Mouse (Mus musculus) natural killer cell, adult 2 months (primary cell): ENCODE measurements around the gene Pemt.
"Not testable (repeated sequence)": the region's sequence is repeated elsewhere in the genome, so short reads cannot be mapped to it uniquely, and the experiment has no call there.

Source experiments
- DNase-seq, 2 experiments: peaks; one replicate each; pipeline ENCODE4 v3.0.0; 2022; ENCODE audit warnings: low spot score in 2 of 2

The Pemt gene

GRCm38 (mm10) chr11:59948401-59948767, 97.9 kb downstream of the Pemt start:
- no peak for DNase-seq

DNA sequence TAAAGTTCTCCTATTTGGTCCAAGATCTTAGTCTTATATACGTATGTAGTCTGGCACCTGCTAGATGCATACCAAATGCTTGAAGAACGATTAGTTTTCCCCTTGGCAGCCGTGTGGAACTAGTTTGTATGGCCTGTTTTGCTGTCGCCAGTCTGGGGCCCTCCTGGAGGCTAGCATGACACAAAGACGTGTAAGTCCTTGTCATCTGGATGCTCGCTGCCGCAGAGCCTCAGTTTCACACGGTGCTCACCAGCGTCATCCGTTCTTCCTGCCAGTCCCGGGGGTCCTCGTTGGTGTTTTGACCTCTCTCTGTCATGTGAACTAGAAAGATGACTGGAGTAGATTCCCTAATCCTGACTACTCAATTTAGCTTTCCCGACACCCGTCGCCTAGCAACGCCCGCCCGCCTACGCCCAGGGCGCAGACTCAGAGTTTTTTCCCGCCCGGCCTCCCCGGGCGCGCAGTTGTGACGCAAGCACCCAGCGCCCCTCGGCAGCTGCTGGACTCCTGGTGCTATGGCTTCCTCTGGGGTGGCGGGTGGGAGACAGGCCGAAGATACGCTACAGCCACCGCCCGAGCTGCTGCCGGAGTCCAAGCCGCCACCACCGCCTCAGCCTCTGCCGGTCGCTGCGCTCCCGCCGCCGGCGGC, 98.4 kb downstream of the Pemt start, which contains the start of gene Med9:
TSS of gene Med9 (plus strand) at position 455 of the 649 bp plus-strand sequence.
- DNase-seq, result peak; percentile 81 to 89

GRCm38 (mm10) chr11:59944855-59945254, 101.4 kb downstream of the Pemt start:
- not testable (repeated sequence) for DNase-seq

DNA sequence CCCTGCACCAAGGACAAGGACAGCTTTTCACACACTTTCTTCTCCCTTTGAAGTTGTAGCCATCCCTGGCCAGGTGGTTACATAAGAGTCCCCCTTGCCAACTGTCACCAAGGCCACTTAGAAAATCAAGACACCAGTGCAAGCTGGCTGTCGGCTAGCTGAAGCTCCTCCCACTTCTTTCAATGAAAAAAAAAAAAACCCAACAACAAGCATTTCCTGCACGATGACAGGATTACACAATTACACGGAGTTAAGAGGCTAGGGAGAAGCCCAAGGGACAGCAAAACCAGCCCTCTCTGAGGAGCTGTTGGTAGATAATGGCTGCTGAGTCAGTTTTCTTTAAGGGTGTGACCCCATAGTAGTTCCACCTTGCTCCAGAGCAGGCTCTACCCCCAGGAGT, 104.9 kb downstream of the Pemt start:
- DNase-seq, result no peak

DNA sequence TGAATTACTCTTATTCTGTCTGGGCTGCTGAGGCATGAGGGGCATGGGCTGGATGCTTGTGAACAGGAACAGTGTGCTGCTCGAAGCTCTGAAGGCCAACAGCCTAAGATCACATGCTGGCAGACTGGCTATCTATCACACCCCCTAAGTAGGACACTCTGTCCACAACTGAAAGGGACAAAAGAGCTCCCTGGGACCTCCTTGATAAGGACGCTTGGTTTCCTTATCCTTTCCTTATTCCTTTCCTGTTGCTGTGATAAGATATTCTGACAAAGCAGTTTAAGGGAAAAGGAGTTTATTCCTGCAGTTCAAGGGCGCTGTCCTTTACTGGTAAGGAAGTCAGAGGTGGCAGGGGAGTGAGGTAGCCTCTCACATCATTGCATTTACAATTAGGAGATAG, 105.6 kb downstream of the Pemt start:
- no peak for DNase-seq

DNA sequence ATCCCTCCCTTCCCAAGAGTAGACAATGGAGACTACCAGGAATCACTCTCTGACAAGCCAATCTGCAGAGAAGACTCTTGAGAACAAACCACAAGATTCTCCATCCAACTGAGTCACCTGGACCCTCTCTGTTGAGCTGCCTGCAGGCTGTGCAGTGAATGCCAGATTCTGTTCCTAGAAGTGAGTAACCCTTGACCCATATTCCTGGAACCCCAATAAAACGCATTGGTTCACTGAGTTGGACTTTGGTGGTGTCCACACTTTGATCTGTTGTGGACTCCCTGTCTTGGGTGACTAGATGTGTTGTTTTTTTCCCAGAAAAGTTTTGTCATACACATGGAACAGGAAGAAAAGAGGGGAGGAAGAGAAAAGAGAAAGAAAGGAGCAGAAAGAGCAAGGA, 106.5 kb downstream of the Pemt start:
- DNase-seq, result no peak

- no peak for DNase-seq
Observed at GRCm38 (mm10) chr11:59937615-59938014, 108.7 kb downstream of the Pemt start.

GRCm38 (mm10) chr11:59937023-59937422, 109.3 kb downstream of the Pemt start:
- DNase-seq, result no peak

GRCm38 (mm10) chr11:59933943-59934342, 112.3 kb downstream of the Pemt start:
- DNase-seq, result no peak

- DNase-seq, result peak in 1 of 2 experiments; percentile 18
Observed at GRCm38 (mm10) chr11:59932560-59933337, 113.5 kb downstream of the Pemt start.

- DNase-seq, result no peak
Observed at GRCm38 (mm10) chr11:59930031-59930430, 116.3 kb downstream of the Pemt start.

GRCm38 (mm10) chr11:59921265-59921664, 125.0 kb downstream of the Pemt start:
- no peak for DNase-seq
